Mouse (Mus musculus) gastrocnemius, postnatal 14 days (tissue): ENCODE results near the gene Cap2. TPM values are rescaled to one million over a fixed set of nuclear protein-coding genes. Genes with fewer than 3 reads are reported as not detected.

Experiments used
- DNase-seq: peaks from one replicate; pipeline ENCODE4 v3.0.0; 2021; ENCODE audit warnings: mixed read lengths
- intact Hi-C: fragments of 180-260 bp; cut with DNase I; formaldehyde crosslinking; loops from one replicate; pipeline ENCODE4 v1.15.1; 2025; ENCODE audit warnings: low total_unique reads
- long read RNA-seq, 2 experiments: library from polyadenylated mRNA; stranded (forward); transcript quantifications; one replicate each; pipeline ENCODE4 v2.0.0; 2021
- total RNA-seq, 2 experiments: library from RNA; stranded (reverse); gene quantifications; 2 replicates each; pipeline ENCODE4 v1.2.3; 2021

Gene Cap2
- 100 to 1,000 TPM; 241 to 245 TPM for total RNA-seq
- long read RNA-seq, experiment 1, transcript Cap2-201 (13 exons, 3,713 nt): major isoform, 83 of 116 reads
- long read RNA-seq, experiment 1, partial matches to known transcripts: 16 of 116 reads
- long read RNA-seq, experiment 1, other reads (novel, unspliced or antisense): 17 of 116 reads
- long read RNA-seq, experiment 2, transcript Cap2-201 (13 exons, 3,713 nt): major isoform, 82 of 97 reads
- long read RNA-seq, experiment 2, partial matches to known transcripts: 9 of 97 reads
- long read RNA-seq, experiment 2, other reads (novel, unspliced or antisense): 6 of 97 reads

- intact Hi-C loops: no loop called here
- DNase-seq: peak; percentile 86
These were observed at the start of gene Cap2 for GRCm38 (mm10) chr13:46501800-46502389. Cap2 (plus strand) TSS chr13:46501848.

- DNase-seq: no peak
- intact Hi-C loops: no loop called here
These were observed 42.1 kb upstream of the Cap2 start for GRCm38 (mm10) chr13:46459546-46459945.

- DNase-seq: no peak
- intact Hi-C loops: no loop called here
These were observed 39.4 kb upstream of the Cap2 start for GRCm38 (mm10) chr13:46462280-46462679.

GRCm38 (mm10) chr13:46463764-46464163 is 37.9 kb upstream of the Cap2 start:
- intact Hi-C loops: no loop called here
- DNase-seq: no peak

GRCm38 (mm10) chr13:46468251-46468650 is 33.4 kb upstream of the Cap2 start:
- DNase-seq: no peak
- intact Hi-C loops: no loop called here

GRCm38 (mm10) chr13:46469536-46469935 is 32.1 kb upstream of the Cap2 start:
- intact Hi-C loops: no loop called here
- no peak for DNase-seq

- intact Hi-C loops: no loop called here
These were observed 20.4 kb upstream of the Cap2 start for GRCm38 (mm10) chr13:46481271-46481670.

GRCm38 (mm10) chr13:46485605-46486004 is 16.0 kb upstream of the Cap2 start:
- no peak for DNase-seq
- intact Hi-C loops: no loop called here

More at GRCm38 (mm10) chr13:46481271-46481670, 20.4 kb upstream of the Cap2 start:
- no peak for DNase-seq

GRCm38 (mm10) chr13:46488166-46488565 is 13.5 kb upstream of the Cap2 start:
- intact Hi-C loops: no loop called here

GRCm38 (mm10) chr13:46490644-46491043 is 11.0 kb upstream of the Cap2 start:
- DNase-seq: no peak
- intact Hi-C loops: no loop called here

More at GRCm38 (mm10) chr13:46488166-46488565, 13.5 kb upstream of the Cap2 start:
- DNase-seq: no peak

- intact Hi-C loops: no loop called here
- DNase-seq: peak; percentile 41
These were observed 793 bp downstream of the Cap2 start for GRCm38 (mm10) chr13:46502390-46502891.

- intact Hi-C loops: no loop called here
- no peak for DNase-seq
These were observed 6.3 kb downstream of the Cap2 start for GRCm38 (mm10) chr13:46507944-46508343.

- DNase-seq: no peak
These were observed 7.2 kb downstream of the Cap2 start for GRCm38 (mm10) chr13:46508823-46509222.

GRCm38 (mm10) chr13:46510460-46510859 is 8.8 kb downstream of the Cap2 start:
- intact Hi-C loops: no loop called here
- DNase-seq: no peak

More at GRCm38 (mm10) chr13:46508823-46509222, 7.2 kb downstream of the Cap2 start:
- intact Hi-C loops: no loop called here

GRCm38 (mm10) chr13:46514484-46514883 is 12.8 kb downstream of the Cap2 start:
- intact Hi-C loops: no loop called here
- no peak for DNase-seq

GRCm38 (mm10) chr13:46515120-46515523 is 13.5 kb downstream of the Cap2 start:
- DNase-seq: no peak
- intact Hi-C loops: no loop called here

GRCm38 (mm10) chr13:46515524-46515923 is 13.9 kb downstream of the Cap2 start:
- intact Hi-C loops: no loop called here

GRCm38 (mm10) chr13:46516183-46516582 is 14.5 kb downstream of the Cap2 start:
- no peak for DNase-seq
- intact Hi-C loops: no loop called here

More at GRCm38 (mm10) chr13:46515524-46515923, 13.9 kb downstream of the Cap2 start:
- no peak for DNase-seq

- DNase-seq: peak; percentile 41
- intact Hi-C loops: no loop called here
These were observed 15.6 kb downstream of the Cap2 start for GRCm38 (mm10) chr13:46517211-46517685.

GRCm38 (mm10) chr13:46521482-46521881 is 19.8 kb downstream of the Cap2 start:
- intact Hi-C loops: no loop called here
- DNase-seq: no peak

- intact Hi-C loops: no loop called here
- peak; percentile 48 for DNase-seq
These were observed 21.1 kb downstream of the Cap2 start for GRCm38 (mm10) chr13:46522798-46523197.
